Mouse (Mus musculus) heart, adult 2 months (tissue): ENCODE data around the gene Gfod1. TPM values are rescaled to one million over a fixed set of nuclear protein-coding genes. Genes with fewer than 3 reads are reported as not detected.

Experiments
- DNase-seq, 2 experiments: peaks; one replicate each; pipeline ENCODE4 v3.0.0; 2021
- H3K27ac ChIP-seq: fragments of 200-600 bp; 2 replicates; pipeline ENCODE4 v1.8.1; 2022
- H3K27me3 ChIP-seq: fragments of 200-500 bp; 2 replicates; pipeline ENCODE4 v1.6.1; 2012; ENCODE audit warnings: mild to moderate bottlenecking, low read length, inconsistent platforms, mixed read lengths; ENCODE audit not compliant: control insufficient read depth, insufficient read depth
- H3K36me3 ChIP-seq: fragments of 200-500 bp; 2 replicates; pipeline ENCODE4 v1.6.1; 2012; ENCODE audit warnings: low read length, inconsistent platforms; ENCODE audit not compliant: control insufficient read depth, insufficient read depth
- H3K4me1 ChIP-seq: fragments of 200-500 bp; 2 replicates; pipeline ENCODE4 v1.6.1; 2011; ENCODE audit warnings: low read length; ENCODE audit not compliant: control insufficient read depth, insufficient read depth
- H3K4me3 ChIP-seq: fragments of 200-600 bp; 2 replicates; pipeline ENCODE4 v1.8.1; 2022
- H3K79me2 ChIP-seq: fragments of 200-500 bp; replicated peaks from 2 replicates; pipeline ENCODE4 v1.6.1; 2012; ENCODE audit warnings: mild to moderate bottlenecking, inconsistent platforms, low read length, moderate library complexity, mixed read lengths; ENCODE audit not compliant: control insufficient read depth, insufficient read depth
- H3K9ac ChIP-seq: fragments of 200-500 bp; 2 replicates; pipeline ENCODE4 v1.6.1; 2012; ENCODE audit warnings: low read depth, mild to moderate bottlenecking, control low read depth, inconsistent platforms, low read length, mixed read lengths
- CTCF ChIP-seq: fragments of 200-600 bp; IDR thresholded peaks from 2 replicates; pipeline ENCODE4 v1.8.1; 2022; ENCODE audit warnings: antibody characterized with exemption, mild to moderate bottlenecking, moderate library complexity
- EP300 ChIP-seq: fragments of 200-500 bp; IDR thresholded peaks from 2 replicates; pipeline ENCODE4 v1.6.1; 2011; ENCODE audit warnings: low read depth, low read length, control low read depth; ENCODE audit not compliant: insufficient read depth
- POLR2A ChIP-seq: fragments of 200-500 bp; IDR thresholded peaks from 2 replicates; pipeline ENCODE4 v1.6.1; 2011; ENCODE audit warnings: mild to moderate bottlenecking, low read depth, low read length, control low read depth; ENCODE audit not compliant: insufficient read depth
- whole genome bisulfite sequencing: fragments of 180-500 bp; shearing (Covaris S2); methylation state at CpG from one replicate; pipeline ENCODE4 v1.1.7; 2018; 5-methylcytosine and 5-hydroxymethylcytosine counted together
- intact Hi-C: fragments of 180-260 bp; cut with DNase I; formaldehyde crosslinking; loops from one replicate; pipeline ENCODE4 v1.15.1; 2025
- polyA plus RNA-seq: library from polyadenylated mRNA; depleted of rRNA; stranded (reverse); fragments of >200 nt; gene quantifications from 2 replicates; pipeline ENCODE4 v1.2.3, GENCODE M21; 2012; rRNA removed
- total RNA-seq, 2 experiments: library from RNA; stranded (reverse); gene quantifications; 2 replicates each; pipeline ENCODE4 v1.2.3; 2021

The Gfod1 gene
- total and polyA plus RNA-seq, 3 experiments: 9.5 to 34.1 (median 33.7) TPM

DNA sequence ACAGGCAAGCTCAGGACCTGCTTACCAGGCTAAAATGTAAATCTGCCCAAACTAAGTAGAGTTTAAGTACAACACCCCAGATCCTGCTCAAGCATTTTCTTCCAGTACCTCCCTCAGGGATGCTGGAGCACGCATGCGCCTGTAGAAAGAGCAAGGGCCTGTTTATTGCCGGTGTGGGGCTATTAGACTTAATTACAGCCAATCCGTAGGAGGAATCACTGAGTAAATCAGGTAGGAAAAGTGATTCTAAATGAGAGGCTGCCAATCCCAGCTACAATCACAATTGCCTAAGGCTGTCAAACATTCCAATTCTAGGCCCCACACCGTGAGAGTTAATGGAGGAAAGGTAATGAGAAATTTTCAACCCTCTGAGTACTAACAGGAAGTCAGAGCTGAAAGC is 145.7 kb downstream of the Gfod1 start:
- intact Hi-C loops: no loop called here
- no peak overlapping the region for H3K9ac ChIP-seq

DNA sequence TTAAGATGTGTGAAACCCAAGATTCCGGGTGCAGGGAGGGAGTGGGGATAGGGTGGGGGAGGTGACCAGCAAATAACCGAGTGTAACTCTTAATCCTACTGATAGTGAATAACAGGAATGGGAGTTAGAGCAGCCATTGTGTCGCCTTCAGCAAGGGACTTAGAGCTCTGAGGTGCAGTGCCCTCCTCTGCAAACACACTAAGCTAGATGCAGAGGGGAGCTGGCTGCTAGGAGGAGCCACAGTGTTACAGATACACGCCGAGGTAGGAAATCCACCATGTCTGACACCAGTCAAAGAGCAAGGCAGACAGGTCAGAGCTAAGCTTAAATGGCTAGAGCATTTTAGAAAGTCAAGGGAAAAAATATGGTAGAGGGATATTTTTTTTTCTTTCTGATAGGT is 146.6 kb downstream of the Gfod1 start:
- no peak for TF ChIP-seq EP300
- no peak for TF ChIP-seq CTCF
- TF ChIP-seq POLR2A: no peak
- Histone ChIP-seq H3K79me2 (no peaks in the 10 kb centered on the region), H3K9ac (no peak overlapping the region), H3K4me1 (no peaks in the 10 kb centered on the region), H3K36me3 (no peaks in the 10 kb centered on the region), H3K27ac (no peak overlapping the region), H3K4me3 (no peak overlapping the region), H3K27me3 (no peaks in the 10 kb centered on the region)
- 69% methylated on average over 5 of the region's 5 CpGs for WGBS
- intact Hi-C loops: no loop called here
- DNase-seq: no peak

More for the DNA sequence above, 145.7 kb downstream of the Gfod1 start:
- DNase-seq: no peak
- Histone ChIP-seq H3K4me1 (no peaks in the 10 kb centered on the region), H3K4me3 (no peak overlapping the region), H3K79me2 (no peaks in the 10 kb centered on the region), H3K27ac (no peak overlapping the region), H3K36me3 (no peaks in the 10 kb centered on the region), H3K27me3 (no peaks in the 10 kb centered on the region)
- 78% methylated on average over 5 of the region's 5 CpGs for WGBS
- no peak for TF ChIP-seq CTCF
- TF ChIP-seq EP300: no peak
- TF ChIP-seq POLR2A: no peak

DNA sequence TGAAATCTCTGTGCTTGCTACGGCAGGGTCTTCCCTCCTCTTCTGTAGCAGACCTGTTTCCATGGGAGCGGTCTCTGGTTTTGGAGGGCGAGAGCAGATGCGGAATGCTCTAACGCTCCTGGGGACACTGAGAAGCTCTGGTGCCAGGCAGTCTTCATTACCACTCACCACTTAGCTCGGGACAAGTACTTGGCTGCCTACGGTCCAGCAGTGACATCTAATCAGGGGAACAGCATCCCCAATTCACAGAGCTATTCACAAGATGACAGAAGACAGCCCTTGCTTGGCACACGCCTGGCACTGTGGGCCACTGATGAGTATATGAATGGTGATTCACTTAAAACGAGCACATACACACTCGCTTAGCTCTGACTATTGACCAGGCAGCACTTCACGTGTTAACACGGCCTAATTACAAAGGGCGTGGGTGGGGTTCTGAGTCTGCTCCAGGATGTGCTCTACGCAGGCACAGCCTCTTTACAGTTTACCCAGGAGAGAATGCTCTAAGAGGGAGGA is 151.9 kb downstream of the Gfod1 start:
- whole genome bisulfite sequencing: 65% methylated on average over 14 of the region's 14 CpGs
- H3K36me3 ChIP-seq: no peaks in the 10 kb centered on the region
- H3K27me3 ChIP-seq: no peaks in the 10 kb centered on the region
- no peak overlapping the region for H3K4me3 ChIP-seq
- intact Hi-C loops: no loop called here
- peak in 1 of 2 experiments; percentile 40 for DNase-seq
- H3K27ac ChIP-seq: no peak overlapping the region
- H3K4me1 ChIP-seq: 0 out of 2 replicates have a peak, but pooled peaks cover 2% of the 10 kb centered on the region
- no peaks in the 10 kb centered on the region for H3K79me2 ChIP-seq
- TF ChIP-seq POLR2A: no peak
- no peak for TF ChIP-seq CTCF
- H3K9ac ChIP-seq: no peak overlapping the region

DNA sequence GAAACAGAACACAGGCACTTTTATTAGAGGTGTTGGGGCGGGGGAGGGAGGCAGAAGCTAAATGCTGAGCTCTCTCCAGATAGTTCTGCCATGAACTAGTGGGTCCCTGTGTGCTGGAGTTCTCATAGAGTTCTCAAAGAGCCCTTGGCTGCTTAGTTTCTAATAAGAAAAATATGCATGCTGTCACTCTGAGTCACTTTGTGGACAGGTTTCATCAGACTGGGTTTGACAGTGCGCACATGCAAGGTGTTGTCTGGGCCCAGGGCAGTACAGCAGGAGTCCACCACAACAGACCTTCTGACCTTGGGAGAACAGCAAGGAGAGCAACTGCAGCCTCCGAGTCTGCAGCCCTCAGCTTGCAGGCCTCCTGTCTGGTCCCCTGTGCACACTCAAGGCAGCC is 154.3 kb downstream of the Gfod1 start:
- Histone ChIP-seq H3K4me3 (no peak overlapping the region), H3K9ac (no peak overlapping the region), H3K79me2 (no peaks in the 10 kb centered on the region), H3K27ac (no peak overlapping the region), H3K36me3 (no peaks in the 10 kb centered on the region), H3K4me1 (0 out of 2 replicates have a peak, but pooled peaks cover 2% of the 10 kb centered on the region), H3K27me3 (no peaks in the 10 kb centered on the region)
- DNase-seq: no peak
- TF ChIP-seq CTCF: no peak
- no peak for TF ChIP-seq EP300
- TF ChIP-seq POLR2A: no peak
- WGBS: 79% methylated on average over 3 of the region's 3 CpGs
- intact Hi-C loops: no loop called here

DNA sequence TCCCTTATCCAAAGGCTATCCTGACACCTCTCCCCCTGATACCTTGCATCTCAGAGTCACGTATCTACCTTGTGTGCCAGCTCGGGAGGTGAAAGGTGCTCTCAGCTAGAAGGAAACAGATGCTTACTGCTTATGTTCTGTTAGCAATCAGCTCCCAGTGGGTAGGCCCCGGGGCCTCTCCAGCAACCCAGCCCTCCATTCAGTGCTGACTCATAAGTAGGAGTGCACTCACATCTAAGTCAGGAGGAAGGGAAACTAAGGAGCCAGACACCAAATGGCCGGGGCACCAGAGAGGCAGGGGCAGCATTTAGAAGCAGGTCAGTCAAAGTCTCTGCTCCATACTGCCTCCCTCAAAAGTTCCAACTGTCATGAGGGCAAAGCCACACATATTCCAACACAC is 155.3 kb downstream of the Gfod1 start:
- TF ChIP-seq EP300 (no peak), CTCF (no peak), POLR2A (no peak)
- Histone ChIP-seq H3K79me2 (no peaks in the 10 kb centered on the region), H3K27ac (no peak overlapping the region), H3K4me1 (0 out of 2 replicates have a peak, but pooled peaks cover 2% of the 10 kb centered on the region), H3K27me3 (no peaks in the 10 kb centered on the region), H3K4me3 (no peak overlapping the region), H3K36me3 (no peaks in the 10 kb centered on the region), H3K9ac (no peak overlapping the region)
- WGBS: 78% methylated on average over 4 of the region's 4 CpGs
- intact Hi-C loops: no loop called here
- no peak for DNase-seq

DNA sequence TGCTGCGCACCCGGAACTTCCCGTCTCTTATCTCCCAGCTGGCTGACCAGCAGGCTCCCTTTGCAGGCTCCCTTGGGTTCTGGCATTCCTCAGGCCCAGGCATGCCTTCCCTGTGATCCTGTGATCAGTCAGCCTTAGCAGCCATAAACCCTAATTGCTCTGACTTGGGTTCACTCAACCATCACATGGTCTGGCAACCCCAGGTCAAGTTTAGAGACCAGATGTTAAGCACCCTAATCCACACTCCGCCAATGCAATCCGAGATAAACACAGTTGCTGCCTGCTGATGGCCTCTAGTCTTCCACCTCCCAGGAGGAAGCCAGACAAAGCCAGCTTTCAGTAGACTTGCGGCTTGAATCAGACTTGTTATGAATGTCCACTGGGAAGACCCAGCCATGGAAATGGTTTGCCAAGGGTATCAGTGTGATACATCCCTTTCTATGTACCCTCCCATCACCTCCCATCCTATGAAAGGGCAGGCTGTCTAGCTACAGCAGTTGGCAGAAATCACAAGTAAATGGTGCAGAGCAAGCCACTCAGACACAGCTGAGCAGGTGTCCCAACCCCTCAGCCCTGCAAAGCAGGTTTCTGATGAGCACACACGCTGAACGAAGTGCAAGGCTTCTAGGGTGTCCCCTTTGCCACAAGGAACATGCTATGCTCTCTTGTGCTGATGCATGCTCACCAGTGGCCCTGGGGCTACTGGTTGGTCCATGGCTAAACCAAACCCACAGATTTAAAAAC is 157.3 kb downstream of the Gfod1 start:
- no peaks in the 10 kb centered on the region for H3K79me2 ChIP-seq
- DNase-seq: no peak
- H3K27ac ChIP-seq: no peak overlapping the region
- H3K4me3 ChIP-seq: no peak overlapping the region
- TF ChIP-seq EP300 (no peak), CTCF (no peak), POLR2A (no peak)
- H3K36me3 ChIP-seq: no peaks in the 10 kb centered on the region
- intact Hi-C loops: no loop called here
- 0 out of 2 replicates have a peak, but pooled peaks cover under 1% of the 10 kb centered on the region for H3K4me1 ChIP-seq
- H3K27me3 ChIP-seq: no peaks in the 10 kb centered on the region
- no peak overlapping the region for H3K9ac ChIP-seq
- WGBS: 68% methylated on average over 8 of the region's 8 CpGs

Other genes with a start within 250 kb of the Gfod1 start
- 10 to 100 TPM; 28.5 to 28.8 TPM for gene Tbc1d7, start 132.7 kb downstream of the Gfod1 start, total RNA-seq
- gene Tbc1d7, start 132.7 kb downstream of the Gfod1 start, polyA plus RNA-seq: 33.4 and 34.1 TPM in 2 replicates
- gene Sirt5, start 61.3 kb upstream of the Gfod1 start, total RNA-seq: 10 to 100 TPM; 53.9 to 58.9 TPM
- gene Sirt5, start 61.3 kb upstream of the Gfod1 start, polyA plus RNA-seq: 25.7 and 37.5 TPM in 2 replicates
- gene Nol7, start 94.2 kb upstream of the Gfod1 start, total RNA-seq: 100 to 1,000 TPM; 102 to 120 TPM
- gene Nol7, start 94.2 kb upstream of the Gfod1 start, polyA plus RNA-seq: 23.0 and 27.1 TPM in 2 replicates
- 10 to 100 TPM; 42.2 to 44.2 TPM for gene Ranbp9, start 177.1 kb upstream of the Gfod1 start, total RNA-seq
- gene Ranbp9, start 177.1 kb upstream of the Gfod1 start, polyA plus RNA-seq: 16.1 and 22.3 TPM in 2 replicates